Mouse (Mus musculus) frontal cortex, adult 2 months (tissue): Measurements from ENCODE around the gene Dbndd1. TPM values are rescaled to one million over a fixed set of nuclear protein-coding genes. Genes with fewer than 3 reads are reported as not detected.
"Not testable (repeated sequence)": the region's sequence is repeated elsewhere in the genome, so short reads cannot be mapped to it uniquely, and the experiment has no call there.

Source experiments
- DNase-seq, 2 experiments: peaks; one replicate each; pipeline ENCODE4 v3.0.0; 2022; ENCODE audit warnings: low spot score in 1 of 2; ENCODE audit errors: extremely low spot score in 1 of 2
- polyA plus RNA-seq: library from polyadenylated mRNA; depleted of rRNA; stranded (reverse); fragments of >200 nt; gene quantifications from 2 replicates; pipeline ENCODE4 v1.2.3, GENCODE M21; 2012; rRNA removed

Gene Dbndd1
- 22.0 and 24.5 TPM in 2 replicates for polyA plus RNA-seq

- peak in 1 of 2 experiments; percentile 51 for DNase-seq
These were observed at the start of gene Dbndd1 for GRCm38 (mm10) chr8:123514781-123515539. Dbndd1 (minus strand) TSS chr8:123515463.

- DNase-seq, result not testable (repeated sequence)
These were observed 49.0 kb upstream of the Dbndd1 start for GRCm38 (mm10) chr8:123564221-123564620.

- not testable (repeated sequence) for DNase-seq
These were observed 22.4 kb upstream of the Dbndd1 start for GRCm38 (mm10) chr8:123537641-123538040.

GRCm38 (mm10) chr8:123536990-123537380, 21.7 kb upstream of the Dbndd1 start:
- no peak for DNase-seq

- no peak for DNase-seq
These were observed 21.2 kb upstream of the Dbndd1 start for GRCm38 (mm10) chr8:123536242-123536989.

- DNase-seq, result peak; percentile 39 to 48
These were observed 12.6 kb upstream of the Dbndd1 start for GRCm38 (mm10) chr8:123527720-123528489.

- not testable (repeated sequence) for DNase-seq
These were observed 4.8 kb upstream of the Dbndd1 start for GRCm38 (mm10) chr8:123520048-123520447.

GRCm38 (mm10) chr8:123518667-123519066, 3.4 kb upstream of the Dbndd1 start, which contains the start of gene Gas8:
Gas8 (plus strand) TSS chr8:123518834.
- DNase-seq, result peak; percentile 82 to 94

GRCm38 (mm10) chr8:123518172-123518571, 2.9 kb upstream of the Dbndd1 start:
- no peak for DNase-seq

GRCm38 (mm10) chr8:123516596-123516995, 1.3 kb upstream of the Dbndd1 start:
- no peak for DNase-seq

GRCm38 (mm10) chr8:123515540-123515897, 256 bp upstream of the Dbndd1 start:
- no peak for DNase-seq

GRCm38 (mm10) chr8:123514136-123514535, 1.1 kb downstream of the Dbndd1 start:
- DNase-seq, result no peak

GRCm38 (mm10) chr8:123510819-123511218, 4.4 kb downstream of the Dbndd1 start:
- no peak for DNase-seq

- no peak for DNase-seq
These were observed 8.1 kb downstream of the Dbndd1 start for GRCm38 (mm10) chr8:123507153-123507552.

- DNase-seq, result no peak
These were observed 9.6 kb downstream of the Dbndd1 start for GRCm38 (mm10) chr8:123505695-123506094.

GRCm38 (mm10) chr8:123505267-123505666, 10.0 kb downstream of the Dbndd1 start:
- DNase-seq, result no peak

- no peak for DNase-seq
These were observed 10.6 kb downstream of the Dbndd1 start for GRCm38 (mm10) chr8:123504591-123505195.

GRCm38 (mm10) chr8:123503801-123504467, 11.3 kb downstream of the Dbndd1 start:
- DNase-seq, result no peak

- no peak for DNase-seq
These were observed 13.1 kb downstream of the Dbndd1 start for GRCm38 (mm10) chr8:123502192-123502591.

GRCm38 (mm10) chr8:123499556-123499955, 15.7 kb downstream of the Dbndd1 start:
- DNase-seq, result peak in 1 of 2 experiments; percentile 36
